Mouse (Mus musculus) testis, adult 2 months (tissue): ENCODE results near the gene Clcf1. TPM values are rescaled to one million over a fixed set of nuclear protein-coding genes. Genes with fewer than 3 reads are reported as not detected.

Source experiments
- H3K27ac ChIP-seq: fragments of 200-500 bp; 2 replicates; pipeline ENCODE4 v1.5.1; 2012; ENCODE audit warnings: low read depth, low read length; ENCODE audit not compliant: control insufficient read depth, insufficient read depth
- H3K27me3 ChIP-seq: fragments of 200-500 bp; 2 replicates; pipeline ENCODE4 v1.6.1; 2012; ENCODE audit warnings: mild to moderate bottlenecking, low read length, moderate library complexity; ENCODE audit not compliant: control insufficient read depth, insufficient read depth
- H3K36me3 ChIP-seq: fragments of 200-500 bp; 2 replicates; pipeline ENCODE4 v1.6.1; 2012; ENCODE audit warnings: mild to moderate bottlenecking, low read length; ENCODE audit not compliant: control insufficient read depth, insufficient read depth
- H3K4me1 ChIP-seq: fragments of 200-500 bp; 2 replicates; pipeline ENCODE4 v1.6.1; 2012; ENCODE audit warnings: low read length; ENCODE audit not compliant: control insufficient read depth, insufficient read depth
- H3K4me3 ChIP-seq: fragments of 200-500 bp; 2 replicates; pipeline ENCODE4 v1.5.1; 2012; ENCODE audit warnings: low read depth, mild to moderate bottlenecking, low read length, moderate library complexity, mixed read lengths; ENCODE audit not compliant: control insufficient read depth
- CTCF ChIP-seq: fragments of 200-500 bp; IDR thresholded peaks from 2 replicates; pipeline ENCODE4 v1.5.1; 2012; ENCODE audit warnings: low read depth, mild to moderate bottlenecking, inconsistent platforms, low read length, moderate library complexity; ENCODE audit not compliant: control insufficient read depth, insufficient read depth, insufficient replicate concordance
- POLR2A ChIP-seq: fragments of 200-500 bp; IDR thresholded peaks from 2 replicates; pipeline ENCODE4 v1.6.1; 2012; ENCODE audit warnings: low read depth, mild to moderate bottlenecking, inconsistent platforms, low read length, moderate library complexity; ENCODE audit not compliant: control insufficient read depth
- polyA plus RNA-seq: library from polyadenylated mRNA; depleted of rRNA; stranded (reverse); fragments of >200 nt; gene quantifications from 2 replicates; pipeline ENCODE4 v1.2.3, GENCODE M21; 2012

Clcf1 gene
- polyA plus RNA-seq, 1 experiment = 2.0 TPM

GRCm38 (mm10) chr19:4172925-4173324 is 41.1 kb upstream of the Clcf1 start:
- Histone ChIP-seq H3K4me3 (no peak overlapping the region), H3K36me3 (no peaks in the 10 kb centered on the region), H3K4me1 (peaks cover 5% of the 10 kb centered on the region), H3K27me3 (no peaks in the 10 kb centered on the region), H3K27ac (no peak overlapping the region)
- TF ChIP-seq CTCF (no peak; the same call in 1 of the 2 replicates), POLR2A (no peak)

- Histone ChIP-seq H3K4me3 (no peak within 1 kb of the TSS), H3K36me3 (no peaks in the 10 kb centered on the region), H3K27ac (no peak within 1 kb of the TSS), H3K27me3 (no peaks in the 10 kb centered on the region), H3K4me1 (no peaks in the 10 kb centered on the region; the same call in none of the 2 replicates)
- TF ChIP-seq POLR2A (no peak), CTCF (no peak)
Measured at GRCm38 (mm10) chr19:4175368-4175947, 38.6 kb upstream of the Clcf1 start, which contains the start of gene Carns1. Carns1 (minus strand) TSS chr19:4175479.

- H3K27me3 ChIP-seq = no peaks in the 10 kb centered on the region
- H3K4me3 ChIP-seq = no peak overlapping the region
- 0 out of 2 replicates have a peak, but pooled peaks cover 2% of the 10 kb centered on the region for H3K4me1 ChIP-seq
- H3K36me3 ChIP-seq = no peaks in the 10 kb centered on the region
- no peak overlapping the region for H3K27ac ChIP-seq
- TF ChIP-seq CTCF (no peak), POLR2A (no peak)
Measured at GRCm38 (mm10) chr19:4180411-4180810, 33.6 kb upstream of the Clcf1 start.

GRCm38 (mm10) chr19:4181892-4182291 is 32.1 kb upstream of the Clcf1 start:
- Histone ChIP-seq H3K4me3 (no peak overlapping the region), H3K27ac (no peak overlapping the region), H3K36me3 (no peaks in the 10 kb centered on the region), H3K27me3 (no peaks in the 10 kb centered on the region), H3K4me1 (0 out of 2 replicates have a peak, but pooled peaks cover 2% of the 10 kb centered on the region)
- TF ChIP-seq POLR2A (no peak), CTCF (no peak)

- no peaks in the 10 kb centered on the region for H3K27me3 ChIP-seq
- 0 out of 2 replicates have a peak, but pooled peaks cover 2% of the 10 kb centered on the region for H3K4me1 ChIP-seq
- no peak overlapping the region for H3K27ac ChIP-seq
- TF ChIP-seq POLR2A (no peak), CTCF (no peak)
- H3K36me3 ChIP-seq = no peaks in the 10 kb centered on the region
- H3K4me3 ChIP-seq = no peak overlapping the region
Measured at GRCm38 (mm10) chr19:4183689-4184088, 30.3 kb upstream of the Clcf1 start.

GRCm38 (mm10) chr19:4184976-4185975 is 28.8 kb upstream of the Clcf1 start:
- H3K4me1 ChIP-seq = 0 out of 2 replicates have a peak, but pooled peaks cover 2% of the 10 kb centered on the region
- H3K36me3 ChIP-seq = no peaks in the 10 kb centered on the region
- no peaks in the 10 kb centered on the region for H3K27me3 ChIP-seq
- H3K4me3 ChIP-seq = no peak overlapping the region
- TF ChIP-seq CTCF (no peak), POLR2A (no peak)
- 0 out of 2 replicates have a peak overlapping the region, but pooled peaks have one; percentile 7 for H3K27ac ChIP-seq

GRCm38 (mm10) chr19:4187303-4187702 is 26.7 kb upstream of the Clcf1 start:
- no peak for TF ChIP-seq CTCF
- no peak overlapping the region for H3K4me3 ChIP-seq
- no peak overlapping the region for H3K27ac ChIP-seq
- H3K27me3 ChIP-seq = no peaks in the 10 kb centered on the region
- H3K4me1 ChIP-seq = peaks cover 7% of the 10 kb centered on the region
- H3K36me3 ChIP-seq = no peaks in the 10 kb centered on the region
